Mouse (Mus musculus) olfactory bulb, adult 2 months (tissue): ENCODE measurements at regions not wholly inside any gene's neighbourhood (a gene's known extent, or its start where the extent isn't known, plus 50 kb on each side); places are given as distances from the start of the nearest gene placed in this dataset.

Experiments
- H3K27ac ChIP-seq: fragments of 200-500 bp; 2 replicates; pipeline ENCODE4 v1.5.1; 2012; ENCODE audit warnings: low read depth, low read length; ENCODE audit not compliant: insufficient read depth
- H3K4me1 ChIP-seq: fragments of 200-500 bp; 2 replicates; pipeline ENCODE4 v1.6.1; 2012; ENCODE audit warnings: low read length; ENCODE audit not compliant: control insufficient read depth, insufficient read depth
- H3K4me3 ChIP-seq: fragments of 200-500 bp; 2 replicates; pipeline ENCODE4 v1.5.1; 2012; ENCODE audit warnings: mild to moderate bottlenecking, low read depth, low read length, moderate library complexity; ENCODE audit not compliant: insufficient read depth
- CTCF ChIP-seq: fragments of 200-500 bp; IDR thresholded peaks from 2 replicates; pipeline ENCODE4 v1.5.1; 2012; ENCODE audit warnings: low read depth, mild to moderate bottlenecking, low read length, moderate library complexity; ENCODE audit not compliant: insufficient read depth
- POLR2A ChIP-seq: fragments of 200-500 bp; IDR thresholded peaks from 2 replicates; pipeline ENCODE4 v1.6.1; 2012; ENCODE audit warnings: mild to moderate bottlenecking, low read depth, low read length, moderate library complexity; ENCODE audit not compliant: insufficient read depth
- WGBS: fragments of 180-500 bp; shearing (Covaris S2); methylation state at CpG from one replicate; pipeline ENCODE4 v1.1.7; 2018; 5-methylcytosine and 5-hydroxymethylcytosine counted together

- no peak for TF ChIP-seq CTCF
- TF ChIP-seq POLR2A, result no peak
- H3K4me1 ChIP-seq, result peaks cover 8% of the 10 kb centered on the region
- WGBS, result 46% methylated on average over 5 of the region's 5 CpGs
- no peak overlapping the region for H3K4me3 ChIP-seq
- H3K27ac ChIP-seq, result no peak overlapping the region
These were observed 140.0 kb upstream of the Ank start for GRCm38 (mm10) chr15:27326549-27326876.

- Histone ChIP-seq H3K27ac (no peak overlapping the region), H3K4me3 (no peak overlapping the region), H3K4me1 (0 out of 2 replicates have a peak, but pooled peaks cover 4% of the 10 kb centered on the region)
- TF ChIP-seq CTCF, result no peak
- no peak for TF ChIP-seq POLR2A
- WGBS, result 84% methylated on average over 5 of the region's 5 CpGs
These were observed 138.7 kb upstream of the Ank start for GRCm38 (mm10) chr15:27327744-27328143.

GRCm38 (mm10) chr15:27328441-27328840, 138.0 kb upstream of the Ank start:
- H3K27ac ChIP-seq, result no peak overlapping the region

GRCm38 (mm10) chr15:27340070-27340469, 126.4 kb upstream of the Ank start:
- H3K4me1 ChIP-seq, result 0 out of 2 replicates have a peak, but pooled peaks cover 2% of the 10 kb centered on the region
- TF ChIP-seq POLR2A, result no peak
- no peak for TF ChIP-seq CTCF
- 63% methylated on average over 4 of the region's 4 CpGs for WGBS
- no peak overlapping the region for H3K27ac ChIP-seq
- H3K4me3 ChIP-seq, result no peak overlapping the region

More at GRCm38 (mm10) chr15:27328441-27328840, 138.0 kb upstream of the Ank start:
- H3K4me1 ChIP-seq, result 0 out of 2 replicates have a peak, but pooled peaks cover 4% of the 10 kb centered on the region
- TF ChIP-seq POLR2A (no peak), CTCF (no peak)
- no peak overlapping the region for H3K4me3 ChIP-seq
- WGBS, result 79% methylated on average over 2 of the region's 2 CpGs

GRCm38 (mm10) chr15:27341518-27341976, 124.9 kb upstream of the Ank start:
- no peak for TF ChIP-seq POLR2A
- no peak for TF ChIP-seq CTCF
- WGBS, result 73% methylated on average over 5 of the region's 5 CpGs
- Histone ChIP-seq H3K4me1 (0 out of 2 replicates have a peak, but pooled peaks cover 2% of the 10 kb centered on the region), H3K4me3 (no peak overlapping the region), H3K27ac (no peak overlapping the region)

GRCm38 (mm10) chr15:27358441-27358840, 108.0 kb upstream of the Ank start:
- WGBS, result 47% methylated on average over 6 of the region's 6 CpGs
- H3K4me1 ChIP-seq, result no peaks in the 10 kb centered on the region
- H3K4me3 ChIP-seq, result no peak overlapping the region
- TF ChIP-seq POLR2A (no peak), CTCF (no peak)
- H3K27ac ChIP-seq, result no peak overlapping the region

- TF ChIP-seq CTCF (no peak), POLR2A (no peak)
- 66% methylated on average over 1 of the region's 1 CpGs for WGBS
- H3K4me1 ChIP-seq, result no peaks in the 10 kb centered on the region
These were observed 107.2 kb upstream of the Ank start for GRCm38 (mm10) chr15:27359271-27359670.

GRCm38 (mm10) chr15:27374517-27374916, 92.0 kb upstream of the Ank start:
- H3K4me1 ChIP-seq, result no peaks in the 10 kb centered on the region
- no peak overlapping the region for H3K27ac ChIP-seq
- no peak for TF ChIP-seq POLR2A
- H3K4me3 ChIP-seq, result no peak overlapping the region
- 81% methylated on average over 1 of the region's 1 CpGs for WGBS

More at GRCm38 (mm10) chr15:27359271-27359670, 107.2 kb upstream of the Ank start:
- Histone ChIP-seq H3K27ac (no peak overlapping the region), H3K4me3 (no peak overlapping the region)

- 82% methylated on average over 3 of the region's 3 CpGs for WGBS
- no peak overlapping the region for H3K4me3 ChIP-seq
- H3K4me1 ChIP-seq, result no peaks in the 10 kb centered on the region
These were observed 87.8 kb upstream of the Ank start for GRCm38 (mm10) chr15:27378601-27379094.

GRCm38 (mm10) chr15:27380436-27380945, 86.0 kb upstream of the Ank start:
- H3K27ac ChIP-seq, result no peak overlapping the region
- WGBS, result 53% methylated on average over 4 of the region's 4 CpGs

More at GRCm38 (mm10) chr15:27378601-27379094, 87.8 kb upstream of the Ank start:
- TF ChIP-seq POLR2A, result no peak
- no peak for TF ChIP-seq CTCF
- no peak overlapping the region for H3K27ac ChIP-seq

More at GRCm38 (mm10) chr15:27380436-27380945, 86.0 kb upstream of the Ank start:
- TF ChIP-seq CTCF (no peak), POLR2A (no peak)
- Histone ChIP-seq H3K4me1 (no peaks in the 10 kb centered on the region), H3K4me3 (no peak overlapping the region)
